Mouse (Mus musculus) kidney, adult 11 months (tissue): Measurements from ENCODE around the gene Sirpa.
A peak's percentile ranks its signal among the peaks of the same experiment; 100 is the strongest.

Experiments used
- DNase-seq: peaks from one replicate; pipeline ENCODE4 v3.0.0; 2022

The Sirpa gene

DNA sequence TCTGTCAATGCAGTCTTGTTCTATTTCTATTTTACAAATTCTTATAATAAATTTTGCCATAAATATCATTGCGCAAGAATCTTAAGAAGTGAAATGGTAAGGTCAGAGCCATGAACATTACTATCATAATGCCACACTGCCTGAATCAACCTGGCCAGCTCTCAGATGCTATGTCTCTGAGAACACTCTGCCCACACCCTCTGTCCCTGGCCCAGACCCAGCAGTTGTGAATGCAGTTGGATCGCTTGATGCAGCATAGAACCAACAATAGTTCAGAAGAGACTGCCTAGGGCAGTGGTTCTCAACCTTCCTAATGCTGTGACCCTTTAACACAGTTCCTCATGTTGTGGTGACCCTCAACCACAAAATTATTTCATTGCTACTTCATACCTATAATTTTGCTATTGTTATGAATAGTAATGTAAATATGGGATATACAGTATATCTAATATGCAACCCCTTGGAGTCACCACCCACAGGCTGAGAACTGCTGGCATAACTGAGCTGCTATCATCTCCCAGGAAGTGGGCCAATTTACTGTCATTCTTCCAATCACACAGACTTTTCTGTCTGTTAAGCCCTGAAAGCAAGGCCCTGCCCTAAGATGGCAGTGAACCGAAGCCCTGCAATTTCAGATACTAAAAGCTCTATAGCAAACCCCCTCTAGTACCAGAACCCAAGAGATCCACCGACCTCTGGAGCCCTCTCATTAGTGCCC, 61.8 kb downstream of the Sirpa start:
- DNase-seq: no peak

DNA sequence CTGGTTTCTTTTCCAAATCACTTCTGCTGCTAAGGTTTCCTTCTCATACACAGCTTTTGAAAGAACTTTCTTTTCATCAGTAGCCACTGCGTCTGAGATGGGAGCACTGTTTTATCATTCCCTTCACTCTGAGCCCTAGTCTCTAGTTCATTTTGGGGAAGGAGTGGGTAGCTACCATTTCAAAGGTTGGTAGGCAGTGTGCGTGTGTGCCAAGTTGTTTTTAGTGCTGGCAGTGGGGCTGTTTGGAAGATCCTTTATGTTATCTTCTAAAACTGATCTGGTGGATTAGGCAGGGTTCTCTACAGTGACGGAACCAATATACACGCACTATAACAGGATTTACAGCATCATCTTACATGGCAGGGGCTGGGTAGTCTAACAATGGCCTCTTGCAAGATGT, 62.4 kb downstream of the Sirpa start:
- DNase-seq: no peak

DNA sequence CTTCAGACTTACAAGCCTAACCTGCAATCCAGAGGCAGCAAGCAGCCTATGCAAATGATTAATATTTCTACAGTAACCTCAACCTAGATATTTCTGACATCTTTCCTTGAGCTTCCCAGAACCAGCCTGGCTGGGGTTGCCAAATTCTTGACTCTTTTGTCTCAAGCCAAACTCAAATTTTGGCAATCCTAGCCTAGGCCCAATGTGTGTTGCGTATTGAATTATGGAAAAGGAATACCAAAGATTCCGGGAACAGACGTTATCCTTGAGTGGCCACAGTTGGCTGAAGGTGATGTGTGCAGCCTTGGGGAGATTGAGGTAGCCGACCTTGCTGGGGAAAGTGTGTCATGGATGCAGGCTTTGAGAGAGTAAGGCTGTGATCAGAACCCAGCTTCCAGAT, 66.2 kb downstream of the Sirpa start:
- no peak for DNase-seq

DNA sequence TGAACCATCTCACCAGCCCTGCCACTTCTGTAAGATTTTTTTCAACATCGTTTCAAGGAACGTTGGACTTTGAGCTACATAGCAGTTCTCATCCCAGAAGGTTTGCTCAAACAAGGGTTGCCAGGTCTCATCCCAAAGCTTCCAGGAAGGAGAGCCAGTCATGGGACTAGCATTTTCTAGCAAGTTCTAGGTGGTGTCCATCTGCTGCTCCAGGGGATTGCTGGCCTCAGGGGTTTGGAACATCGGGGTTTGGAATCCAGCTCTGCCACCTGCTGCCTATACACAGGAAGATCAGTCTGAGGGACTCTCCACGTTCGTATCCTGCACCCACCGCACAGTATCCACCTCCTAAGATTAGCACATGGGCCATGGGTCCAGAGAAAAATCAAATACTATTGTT, 67.4 kb downstream of the Sirpa start:
- DNase-seq: peak; percentile 52

DNA sequence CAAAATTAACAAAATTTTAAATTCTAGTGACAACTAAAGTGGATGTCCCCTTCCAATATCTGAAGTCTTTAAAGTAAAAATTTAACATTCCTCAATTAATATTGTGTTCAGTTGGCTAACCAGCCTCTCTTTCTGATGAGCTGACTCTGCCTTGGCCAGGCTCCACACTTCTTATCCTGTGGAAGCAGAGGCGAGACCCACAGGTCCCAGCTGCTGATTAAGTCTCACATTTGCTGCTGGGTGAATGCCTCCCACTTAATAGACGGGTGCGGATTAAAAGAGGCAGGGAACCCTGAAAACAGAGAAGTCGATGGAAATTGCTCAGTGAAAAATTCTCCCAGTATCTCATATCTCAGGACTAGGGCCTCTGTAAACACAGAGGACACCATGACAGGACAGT, 69.8 kb downstream of the Sirpa start:
- no peak for DNase-seq

DNA sequence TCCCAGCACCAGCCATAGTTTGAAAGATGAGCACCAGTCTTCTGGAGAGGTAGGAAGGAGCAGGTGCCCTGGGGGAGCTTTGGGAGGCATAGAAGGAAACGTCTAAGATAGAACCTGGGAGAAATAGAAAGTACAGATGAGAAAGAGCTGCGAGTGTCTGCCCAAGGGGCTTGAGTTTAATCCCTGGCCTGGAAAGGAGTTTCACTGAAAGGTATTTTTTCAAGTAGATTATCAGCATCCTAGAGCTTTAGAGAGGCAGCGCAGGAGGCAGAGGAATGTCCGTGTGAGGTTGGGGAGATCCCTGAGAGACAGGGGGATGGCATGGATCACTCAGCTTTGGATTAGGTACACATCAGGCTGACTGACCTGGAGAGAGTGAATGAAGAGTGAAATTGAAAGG, 79.3 kb downstream of the Sirpa start:
- DNase-seq: no peak

DNA sequence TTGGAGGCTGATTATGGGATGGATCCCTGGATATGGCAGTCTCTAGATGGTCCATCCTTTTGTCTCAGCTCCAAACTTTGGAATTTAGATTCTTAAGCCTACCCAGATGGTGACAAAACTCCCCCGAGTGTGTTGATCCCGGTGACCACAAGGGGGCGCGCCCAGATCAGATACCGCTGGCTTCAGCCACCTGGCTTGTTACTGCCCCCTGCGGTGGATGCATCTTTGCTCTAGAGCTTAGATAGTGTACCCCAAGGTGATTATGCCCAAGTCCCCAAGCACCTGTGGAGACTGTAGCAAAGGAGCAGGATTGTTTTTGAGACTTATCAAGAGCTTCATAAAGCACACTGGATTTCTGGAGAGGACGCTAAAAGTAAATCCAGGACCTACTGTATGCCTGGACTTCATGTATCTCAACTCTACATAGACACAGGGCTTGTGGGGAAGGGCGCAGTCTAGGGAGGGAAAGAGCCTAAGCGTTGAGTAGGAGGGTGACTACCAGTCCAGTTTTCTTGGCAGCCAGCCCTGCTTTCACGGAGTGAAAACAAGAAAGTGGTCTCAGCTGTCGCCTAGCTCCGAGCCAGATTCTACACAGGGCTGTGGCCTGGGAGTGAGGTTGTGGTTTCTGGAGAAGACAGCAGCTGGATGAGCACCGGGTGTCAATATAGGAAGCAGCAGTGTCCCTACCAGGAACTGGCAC, 82.5 kb downstream of the Sirpa start:
- peak; percentile 36 for DNase-seq

DNA sequence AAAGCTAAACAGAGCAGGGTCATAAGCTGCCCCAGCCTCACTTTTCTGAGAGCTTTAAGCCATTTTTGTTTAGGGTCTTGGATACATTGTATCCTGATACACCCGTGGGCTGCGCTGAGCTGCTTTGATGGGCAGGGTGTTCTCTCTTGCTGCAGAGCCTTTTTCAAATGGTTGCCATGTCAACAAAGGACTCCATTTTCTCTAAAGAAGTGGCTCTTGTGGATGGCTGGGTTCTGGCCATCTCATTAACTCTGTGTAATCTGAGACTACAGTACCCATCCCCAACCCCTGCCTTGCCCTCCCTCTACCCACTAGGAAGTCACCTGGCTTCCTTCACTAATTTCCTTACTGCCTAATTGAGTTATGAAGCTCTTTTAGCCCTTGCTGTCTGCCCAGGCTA, 85.0 kb downstream of the Sirpa start:
- DNase-seq: no peak

DNA sequence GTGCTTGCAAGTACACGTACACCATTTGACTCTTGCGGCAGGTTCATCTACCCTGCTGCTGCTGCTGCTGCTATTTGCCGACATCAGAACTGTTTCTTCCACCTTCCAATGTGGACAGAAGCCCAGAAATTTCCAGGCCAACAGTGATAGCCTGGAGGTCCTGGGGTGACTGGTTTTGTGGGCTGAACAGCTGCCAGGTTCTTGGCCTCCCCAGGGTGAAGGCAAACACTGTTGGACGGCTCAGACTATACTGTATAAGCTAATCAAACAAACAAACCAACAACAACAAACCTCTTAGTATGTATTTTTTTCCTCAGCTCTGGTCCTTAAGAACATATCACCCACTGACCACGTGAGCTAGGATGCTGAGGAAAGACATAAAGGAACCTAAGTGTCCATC, 86.4 kb downstream of the Sirpa start:
- no peak for DNase-seq

DNA sequence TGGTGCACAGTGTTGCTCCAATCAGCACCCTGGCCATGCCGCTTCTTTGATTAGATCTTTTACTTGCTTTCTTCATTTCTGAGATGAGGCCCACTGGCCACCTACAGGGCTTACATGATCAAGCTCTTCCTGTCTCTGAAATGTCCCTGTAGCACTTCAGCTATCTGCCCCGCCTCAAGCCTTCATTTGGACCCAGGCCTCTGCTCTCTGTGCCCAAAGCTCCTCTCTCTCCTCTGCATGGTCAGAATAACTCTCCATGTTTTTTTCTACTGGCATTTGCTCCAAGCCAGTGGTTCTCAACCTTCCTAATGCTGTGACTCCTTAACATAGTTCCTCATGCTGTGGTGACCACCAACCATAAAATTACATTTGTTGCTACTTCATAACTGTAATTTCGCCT, 87.6 kb downstream of the Sirpa start:
- DNase-seq: no peak
